Mouse (Mus musculus) lung, postnatal 14 days (tissue): Measurements from ENCODE around the gene Tubd1.

Experiments used
- DNase-seq: peaks from one replicate; pipeline ENCODE4 v3.0.0; 2021

Tubd1 gene

GRCm38 (mm10) chr11:86584898-86585597 is 40.3 kb downstream of the Tubd1 start:
- no peak for DNase-seq

GRCm38 (mm10) chr11:86585598-86585984 is 40.8 kb downstream of the Tubd1 start:
- DNase-seq: no peak

- peak; percentile 45 for DNase-seq
Measured at GRCm38 (mm10) chr11:86586177-86586867, 41.5 kb downstream of the Tubd1 start.

GRCm38 (mm10) chr11:86586868-86587792 is 42.3 kb downstream of the Tubd1 start:
- peak; percentile 76 for DNase-seq

- DNase-seq: no peak
Measured at GRCm38 (mm10) chr11:86587830-86588229, 43.0 kb downstream of the Tubd1 start.

- DNase-seq: no peak
Measured at GRCm38 (mm10) chr11:86588583-86589298, 44.0 kb downstream of the Tubd1 start.

- DNase-seq: no peak
Measured at GRCm38 (mm10) chr11:86590066-86590465, 45.3 kb downstream of the Tubd1 start.

- DNase-seq: no peak
Measured at GRCm38 (mm10) chr11:86590579-86590978, 45.8 kb downstream of the Tubd1 start.

GRCm38 (mm10) chr11:86591301-86591845 is 46.6 kb downstream of the Tubd1 start:
- DNase-seq: no peak

- no peak for DNase-seq
Measured at GRCm38 (mm10) chr11:86591931-86592616, 47.3 kb downstream of the Tubd1 start.

- DNase-seq: no peak
Measured at GRCm38 (mm10) chr11:86592993-86593392, 48.2 kb downstream of the Tubd1 start.

GRCm38 (mm10) chr11:86593443-86593842 is 48.7 kb downstream of the Tubd1 start:
- no peak for DNase-seq

GRCm38 (mm10) chr11:86594188-86594876 is 49.5 kb downstream of the Tubd1 start:
- no peak for DNase-seq

- no peak for DNase-seq
Measured at GRCm38 (mm10) chr11:86595366-86595765, 50.6 kb downstream of the Tubd1 start.

- peak; percentile 82 for DNase-seq
Measured at GRCm38 (mm10) chr11:86596187-86596960, 51.6 kb downstream of the Tubd1 start.

- DNase-seq: no peak
Measured at GRCm38 (mm10) chr11:86596976-86597375, 52.2 kb downstream of the Tubd1 start.

- DNase-seq: no peak
Measured at GRCm38 (mm10) chr11:86598154-86598553, 53.4 kb downstream of the Tubd1 start.

GRCm38 (mm10) chr11:86598572-86598971 is 53.8 kb downstream of the Tubd1 start:
- DNase-seq: no peak

GRCm38 (mm10) chr11:86599378-86600208 is 54.8 kb downstream of the Tubd1 start:
- DNase-seq: no peak
